Mouse (Mus musculus) megakaryocyte-erythroid progenitor cell, adult 5-6 weeks (primary cell): Measurements from ENCODE around the gene Ifi211. TPM values are rescaled to one million over a fixed set of nuclear protein-coding genes. Genes with fewer than 3 reads are reported as not detected.
"Not testable (repeated sequence)": the region's sequence is repeated elsewhere in the genome, so short reads cannot be mapped to it uniquely, and the experiment has no call there.

Source experiments
- ATAC-seq: replicated peaks from 2 replicates; pipeline ENCODE4 v1.8.0; 2016; ENCODE audit warnings: mild to moderate bottlenecking, inconsistent platforms; ENCODE audit not compliant: severe bottlenecking, poor library complexity, low FRiP score, low TSS enrichment
- total RNA-seq, 2 experiments: library from RNA; stranded (forward) in 1 of 2; stranded (reverse) in 1 of 2; fragments of 200-1000, 215-1000 nt in 1 of 2; fragments of >200 nt in 1 of 2; fragmentation: Nextera tagmentation in 1 of 2; gene quantifications; 2 replicates each; pipeline ENCODE4 v1.2.3; 2014 to 2017

Ifi211 gene
- total RNA-seq, 2 experiments from 2014 or later: 4.1 TPM; not detected in 1

GRCm38 (mm10) chr1:173880004-173880666 lies 32.7 kb downstream of the Ifi211 start:
- peak; percentile 42 for ATAC-seq

DNA sequence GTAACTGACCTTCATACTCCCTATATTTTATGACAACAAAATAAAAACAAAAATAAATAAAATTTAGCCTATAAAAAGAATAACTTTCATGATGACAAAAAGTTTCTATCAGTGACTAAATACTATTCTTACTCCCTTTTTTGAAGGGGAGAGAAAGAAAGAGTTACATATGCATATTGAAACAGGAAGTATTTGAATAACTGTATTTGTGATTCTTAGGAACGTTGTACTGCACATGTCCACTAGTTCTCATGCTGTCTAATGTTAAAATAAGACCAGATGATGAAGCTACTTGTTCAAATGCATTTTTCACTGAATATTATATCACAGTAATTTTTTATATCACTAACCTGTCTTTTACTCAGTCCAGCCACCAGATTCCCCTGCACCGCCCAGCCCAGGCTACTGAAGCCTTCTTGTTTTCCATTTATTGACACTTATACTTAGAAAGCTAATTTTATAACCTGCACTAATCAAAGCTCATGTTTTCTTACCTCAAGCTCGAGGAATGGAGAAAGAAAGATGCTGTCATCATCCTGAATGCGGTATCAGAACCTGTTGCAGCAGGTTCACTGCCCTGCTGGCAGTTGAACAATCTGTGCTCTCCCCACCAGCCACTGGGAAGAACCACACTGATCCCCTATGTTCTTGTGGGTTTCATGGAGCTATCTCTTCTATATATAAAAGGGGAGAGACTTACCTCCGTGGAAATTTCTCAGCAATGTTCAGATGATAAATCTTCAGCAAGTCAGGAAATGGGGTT lies 33.4 kb downstream of the Ifi211 start:
- peak; percentile 72 for ATAC-seq

- peak; percentile 35; the same call in 1 of the 2 replicates for ATAC-seq
Observed at GRCm38 (mm10) chr1:173878264-173878663, 34.6 kb downstream of the Ifi211 start.

DNA sequence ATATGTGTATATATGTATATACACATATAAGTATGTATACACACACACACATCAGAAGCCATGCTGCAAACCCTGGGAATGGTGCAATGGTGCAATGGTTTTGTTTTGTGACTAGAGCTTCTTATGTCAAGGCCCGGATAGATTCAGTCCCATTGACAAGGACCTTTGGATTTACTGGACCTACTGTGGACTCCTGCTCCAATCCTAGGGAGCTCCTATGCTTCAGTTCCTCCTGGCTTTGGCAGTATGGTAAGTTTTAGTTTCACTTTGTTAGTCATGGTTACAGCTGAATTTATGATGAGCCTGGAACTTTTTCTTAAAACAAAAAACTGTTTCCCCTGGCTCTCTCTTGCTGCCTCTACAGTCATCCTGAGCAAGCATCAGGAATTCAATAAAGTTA lies 35.7 kb downstream of the Ifi211 start:
- ATAC-seq: not testable (repeated sequence)

- not testable (repeated sequence) for ATAC-seq
Observed at GRCm38 (mm10) chr1:173868586-173868985, 44.3 kb downstream of the Ifi211 start.

DNA sequence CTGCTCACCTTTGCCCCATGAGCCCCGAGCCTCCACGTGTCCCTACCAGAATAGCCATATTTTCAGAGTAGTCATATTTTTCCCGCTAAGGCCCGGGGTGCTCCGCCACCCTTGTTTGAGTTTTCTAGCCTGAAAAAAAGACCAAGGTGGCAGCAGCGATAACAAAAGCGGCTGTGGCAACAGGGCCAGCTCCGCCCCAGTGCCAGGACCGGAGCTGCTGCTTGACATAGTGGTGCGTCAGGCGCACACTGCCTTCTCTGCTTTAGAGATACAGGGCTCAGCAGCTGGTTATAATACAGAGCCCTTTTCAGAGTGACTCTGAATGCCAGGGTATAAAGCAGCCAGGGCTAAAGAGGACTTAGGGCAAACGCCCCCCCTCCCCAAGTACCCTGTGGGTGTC lies 46.3 kb downstream of the Ifi211 start:
- peak; percentile 91 for ATAC-seq

DNA sequence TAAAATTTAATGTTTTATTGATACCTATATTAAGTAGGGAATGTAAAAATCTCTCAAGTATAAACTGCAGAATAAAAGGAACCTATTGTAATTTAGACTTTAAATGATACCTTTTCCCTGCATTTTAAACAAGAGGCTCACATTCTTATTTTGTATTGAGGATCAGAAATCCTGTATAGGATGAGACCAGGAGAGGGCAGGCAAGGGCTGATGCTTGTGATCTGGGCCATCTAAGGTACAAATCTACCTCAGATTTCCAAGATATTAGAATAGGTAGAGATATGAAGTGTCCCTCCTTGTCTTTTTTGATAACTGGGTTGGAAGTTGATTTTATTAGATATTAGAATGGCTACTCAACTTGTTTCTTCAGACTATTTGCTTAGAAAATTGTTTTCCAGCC lies 59.1 kb downstream of the Ifi211 start:
- 0 out of 2 replicates have a peak, but pooled peaks have one; percentile 65 for ATAC-seq

- not testable (repeated sequence) for ATAC-seq
Observed at GRCm38 (mm10) chr1:173852853-173853252, 60.0 kb downstream of the Ifi211 start.

Other genes with a start within 250 kb of the Ifi211 start
- 0.49 and 0.57 TPM in 2 replicates for gene Ifi208, start 239.4 kb downstream of the Ifi211 start, total RNA-seq (2014; fragmentation: Nextera tagmentation)
- gene Ifi208, start 239.4 kb downstream of the Ifi211 start, total RNA-seq (2017): 0.66 TPM in 1 of 2 replicates, not detected in the other
- gene Ifi207, start 171.3 kb downstream of the Ifi211 start, total RNA-seq (2014; fragmentation: Nextera tagmentation): 0.17 TPM in 1 of 2 replicates, not detected in the other
- gene Ifi207, start 171.3 kb downstream of the Ifi211 start, total RNA-seq (2017): 0.11 and 0.42 TPM in 2 replicates
- not detected in 2 replicates for gene Ifi204, start 146.1 kb downstream of the Ifi211 start, total RNA-seq (2014; fragmentation: Nextera tagmentation)
- gene Ifi204, start 146.1 kb downstream of the Ifi211 start, total RNA-seq (2017): 0.75 and 1.7 TPM in 2 replicates
- 39.2 and 48.4 TPM in 2 replicates for gene Mndal, start 29.4 kb upstream of the Ifi211 start, total RNA-seq (2014; fragmentation: Nextera tagmentation)
- 48.0 and 63.2 TPM in 2 replicates for gene Mndal, start 29.4 kb upstream of the Ifi211 start, total RNA-seq (2017)
- gene Ifi203, start 29.6 kb upstream of the Ifi211 start, total RNA-seq (2014; fragmentation: Nextera tagmentation): 21.6 and 24.5 TPM in 2 replicates
- 9.5 and 28.7 TPM in 2 replicates for gene Ifi203, start 29.6 kb upstream of the Ifi211 start, total RNA-seq (2017)
- gene Ifi202b, start 69.7 kb upstream of the Ifi211 start, total RNA-seq (2014; fragmentation: Nextera tagmentation): not detected in 2 replicates
- not detected in 2 replicates for gene Ifi202b, start 69.7 kb upstream of the Ifi211 start, total RNA-seq (2017)
- not detected in 2 replicates for gene Ifi205, start 118.8 kb upstream of the Ifi211 start, total RNA-seq (2014; fragmentation: Nextera tagmentation)
- gene Ifi205, start 118.8 kb upstream of the Ifi211 start, total RNA-seq (2017): 2.9 and 3.1 TPM in 2 replicates
- gene Olfr433, start 127.7 kb upstream of the Ifi211 start, total RNA-seq (2014; fragmentation: Nextera tagmentation): not detected in 2 replicates
- gene Olfr433, start 127.7 kb upstream of the Ifi211 start, total RNA-seq (2017): not detected in 2 replicates
- gene Olfr432, start 136.2 kb upstream of the Ifi211 start, total RNA-seq (2014; fragmentation: Nextera tagmentation): not detected in 2 replicates
- gene Olfr432, start 136.2 kb upstream of the Ifi211 start, total RNA-seq (2017): not detected in 2 replicates
- gene Olfr430, start 153.6 kb upstream of the Ifi211 start, total RNA-seq (2014; fragmentation: Nextera tagmentation): not detected in 2 replicates
- not detected in 2 replicates for gene Olfr430, start 153.6 kb upstream of the Ifi211 start, total RNA-seq (2017)
- gene Olfr429, start 171.3 kb upstream of the Ifi211 start, total RNA-seq (2014; fragmentation: Nextera tagmentation): not detected in 2 replicates
- not detected in 2 replicates for gene Olfr429, start 171.3 kb upstream of the Ifi211 start, total RNA-seq (2017)
- not detected in 2 replicates for gene Olfr427, start 183.8 kb upstream of the Ifi211 start, total RNA-seq (2014; fragmentation: Nextera tagmentation)
- gene Olfr427, start 183.8 kb upstream of the Ifi211 start, total RNA-seq (2017): not detected in 2 replicates
- not detected in 2 replicates for gene Olfr231, start 208.1 kb upstream of the Ifi211 start, total RNA-seq (2014; fragmentation: Nextera tagmentation)
- gene Olfr231, start 208.1 kb upstream of the Ifi211 start, total RNA-seq (2017): not detected in 2 replicates
- gene Olfr424, start 218.5 kb upstream of the Ifi211 start, total RNA-seq (2014; fragmentation: Nextera tagmentation): not detected in 2 replicates
- gene Olfr424, start 218.5 kb upstream of the Ifi211 start, total RNA-seq (2017): not detected in 2 replicates
- gene Olfr420, start 242.6 kb upstream of the Ifi211 start, total RNA-seq (2014; fragmentation: Nextera tagmentation): not detected in 2 replicates
- gene Olfr420, start 242.6 kb upstream of the Ifi211 start, total RNA-seq (2017): not detected in 2 replicates